24 mouse cellular contexts compared by ENCODE assay signal in the genomic region with DNA sequence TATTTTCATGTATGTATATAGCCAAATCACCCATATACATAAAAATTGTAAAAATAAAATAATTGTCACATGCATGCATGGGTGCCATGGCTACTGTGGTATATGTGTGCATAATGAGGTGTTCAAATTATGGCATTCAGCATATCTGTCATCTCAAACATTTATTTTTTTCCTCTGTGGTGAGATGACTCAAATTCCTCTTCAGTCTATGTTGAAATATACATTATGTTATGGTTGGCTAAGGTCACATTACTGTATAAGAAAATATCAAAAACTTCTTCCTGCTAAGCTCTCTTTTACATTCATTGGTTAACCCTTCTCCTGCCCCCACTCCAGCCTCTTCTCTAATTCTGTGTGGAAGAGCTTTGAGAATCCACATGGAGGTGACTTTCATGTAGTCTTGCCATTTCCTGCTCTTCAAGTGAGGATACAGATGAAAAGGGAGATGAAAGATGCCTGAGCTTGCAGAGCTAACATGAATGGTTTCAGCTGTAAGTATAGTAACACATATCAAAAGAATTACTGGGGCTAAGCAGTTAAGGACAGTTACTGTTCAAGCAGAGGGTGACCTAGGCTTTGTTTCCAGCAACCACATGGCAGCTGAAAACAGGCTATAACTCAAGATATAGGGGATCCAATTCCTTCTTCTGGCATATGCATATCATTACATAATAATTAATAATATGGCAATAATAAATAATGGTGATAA.
"Had no signal": no experiment of that assay in that cellular context is flagged by ENCODE, and none has a peak within 500 bp of the region (broad histone marks: within the 10 kb centered on the region; RNA-seq: fewer than 3 reads in every experiment).

No protein-coding gene starts in this region.

- H3K9ac ChIP-seq: kidney, embryonic 15.5 days; limb, embryonic 12.5 days; limb, embryonic 15.5 days; liver, embryonic 14.5 days; liver, postnatal 0 days; lung, embryonic 14.5 days; neural tube, embryonic 13.5 days; stomach, embryonic 15.5 days had no signal

- H3K4me2 ChIP-seq: kidney, embryonic 15.5 days; limb, embryonic 12.5 days; limb, embryonic 15.5 days; liver, embryonic 11.5 days; lung, embryonic 14.5 days; neural tube, embryonic 13.5 days; stomach, embryonic 15.5 days had no signal

- H3K4me3 ChIP-seq: kidney, embryonic 15.5 days; left cerebral cortex, adult 2 months; limb, embryonic 12.5 days; limb, embryonic 15.5 days; myocyte; neural tube, embryonic 13.5 days; stomach, embryonic 15.5 days had no signal

- H3K27me3 ChIP-seq: kidney, embryonic 15.5 days; limb, embryonic 12.5 days; limb, embryonic 15.5 days; neural tube, embryonic 13.5 days; stomach, embryonic 15.5 days had no signal

- H3K27ac ChIP-seq: kidney, embryonic 15.5 days; left cerebral cortex, adult 2 months; limb, embryonic 12.5 days; limb, embryonic 15.5 days; liver, embryonic 14.5 days; macrophage; neural tube, embryonic 13.5 days; stomach, embryonic 15.5 days had no signal

- ATAC-seq: liver, postnatal 0 days; lung, postnatal 0 days had no signal

- H3K9me3 ChIP-seq: kidney, embryonic 15.5 days; limb, embryonic 12.5 days; limb, embryonic 15.5 days; neural tube, embryonic 13.5 days; stomach, embryonic 15.5 days had no signal

- DNase-seq: kidney, adult 11 months; kidney, adult 8-10 months; kidney, postnatal 10 days; kidney, postnatal 36 days; layer of hippocampus, postnatal 36 days; left cerebral cortex, postnatal 4 days; liver, postnatal 0 days; lung, embryonic 14.5 days; midbrain, embryonic 14.5 days; retina, postnatal 1 day; right cerebral cortex, postnatal 4 days; spleen, adult 18-20 months; thymus, postnatal 25 days had no signal

- H3K36me3 ChIP-seq: kidney, embryonic 15.5 days; limb, embryonic 12.5 days; limb, embryonic 15.5 days; neural tube, embryonic 13.5 days; stomach, embryonic 15.5 days had no signal

- H3K4me1 ChIP-seq: kidney, embryonic 15.5 days; limb, embryonic 12.5 days; limb, embryonic 15.5 days; neural tube, embryonic 13.5 days; stomach, embryonic 15.5 days had no signal
